Mouse (Mus musculus): ENCODE results near the gene Ltf. TPM values are rescaled to one million over a fixed set of nuclear protein-coding genes. Genes with fewer than 3 reads are reported as not detected.
A peak's percentile ranks its signal among the peaks of the same experiment; 100 is the strongest.

The Ltf gene
- total and polyA plus RNA-seq, 3 experiments = 0.11 TPM; not detected in 2

- Histone ChIP-seq H3K79me2 (ENCODE audit: control insufficient read depth, insufficient read depth, low read length, poor library complexity) (no peaks in the 10 kb centered on the region), H3K4me3 (ENCODE audit: control insufficient read depth in 1 of 2, insufficient read depth in 1 of 2, low read depth in 2 of 2, low read length in 2 of 2) (peak overlapping the region; percentile 29 to 58)
- TF ChIP-seq TCF12 (IDR thresholded peaks at IDR 0.05; ENCODE audit: low read depth, low read length) (peak; percentile 70), CHD2 (IDR thresholded peaks at IDR 0.05; ENCODE audit: low read length) (no peak), POLR2A (IDR thresholded peaks at IDR 0.05; ENCODE audit: control insufficient read depth in 1 of 2, insufficient read depth in 1 of 2, low read depth in 1 of 2, low read length in 2 of 2, poor library complexity in 1 of 2) (no peak), MAX (IDR thresholded peaks at IDR 0.05; ENCODE audit: low read length) (no peak), MYC (IDR thresholded peaks at IDR 0.05; ENCODE audit: low read depth, low read length) (0 out of 2 replicates have a peak, but pooled peaks have one; percentile 30), TBP (IDR thresholded peaks at IDR 0.05; ENCODE audit: low read depth, low read length) (no peak), NELFE (IDR thresholded peaks at IDR 0.05; ENCODE audit: low read depth, low read length) (0 out of 2 replicates have a peak, but pooled peaks have one; percentile 11), ETS1 (IDR thresholded peaks at IDR 0.05; ENCODE audit: low read depth, low read length) (peak; percentile 81), POLR2AphosphoS5 (IDR thresholded peaks at IDR 0.05; ENCODE audit: borderline replicate concordance, low read depth, low read length) (no peak), POLR2AphosphoS2 (IDR thresholded peaks at IDR 0.05; ENCODE audit: low read length) (no peak), SMC3 (IDR thresholded peaks at IDR 0.05; ENCODE audit: low read depth, low read length) (no peak), ZMIZ1 (IDR thresholded peaks at IDR 0.05; ENCODE audit: low read depth, low read length) (no peak), RAD21 (IDR thresholded peaks at IDR 0.05; ENCODE audit: low read depth, low read length) (no peak), MEF2A (IDR thresholded peaks at IDR 0.05; ENCODE audit: extremely low read depth, insufficient replicate concordance, low read depth, low read length, poor library complexity, severe bottlenecking) (no peak), USF2 (IDR thresholded peaks at IDR 0.05; ENCODE audit: borderline replicate concordance in 1 of 2, insufficient read depth in 1 of 2, low read depth in 1 of 2, low read length in 2 of 2) (no peak), TAL1 (IDR thresholded peaks at IDR 0.05; ENCODE audit: low read length) (no peak), ZNF384 (IDR thresholded peaks at IDR 0.05; ENCODE audit: low read depth, low read length) (no peak), MAFK (IDR thresholded peaks at IDR 0.05; ENCODE audit: borderline replicate concordance, low read depth, low read length) (no peak; the same call in 1 of the 2 replicates), JUND (IDR thresholded peaks at IDR 0.05; ENCODE audit: low read depth, low read length) (no peak), NRF1 (IDR thresholded peaks at IDR 0.05; ENCODE audit: insufficient read depth, low read depth, low read length, poor library complexity, severe bottlenecking) (no peak), GATA1 (IDR thresholded peaks at IDR 0.05; ENCODE audit: low read depth, low read length) (peak; percentile 72), ZC3H11A (IDR thresholded peaks at IDR 0.05; ENCODE audit: low read depth, low read length) (no peak), CTCF (IDR thresholded peaks at IDR 0.05 in 2 of 3, conservative IDR thresholded peaks at IDR 0.05 in 1 of 3; ENCODE audit: control insufficient read depth in 1 of 3, insufficient read depth in 1 of 3, low read depth in 2 of 3, low read length in 3 of 3, poor library complexity in 1 of 3, severe bottlenecking in 1 of 3) (no peak), USF1 (IDR thresholded peaks at IDR 0.05; ENCODE audit: low read depth, low read length) (no peak), GABPA (IDR thresholded peaks at IDR 0.05; ENCODE audit: low read depth, low read length) (no peak), CHD1 (IDR thresholded peaks at IDR 0.05; ENCODE audit: low read depth, low read length) (no peak), ZKSCAN1 (IDR thresholded peaks at IDR 0.05; ENCODE audit: low read depth, low read length) (no peak), SIN3A (IDR thresholded peaks at IDR 0.05; ENCODE audit: low read length) (peak; percentile 26; the same call in 1 of the 2 replicates), UBTF (IDR thresholded peaks at IDR 0.05; ENCODE audit: borderline replicate concordance, insufficient read depth, low read depth, low read length) (no peak), MYB (IDR thresholded peaks at IDR 0.05; ENCODE audit: low read depth, low read length) (no peak), ELF1 (IDR thresholded peaks at IDR 0.05; ENCODE audit: low read depth, low read length) (no peak), RCOR1 (IDR thresholded peaks at IDR 0.05; ENCODE audit: low read depth, low read length) (no peak; the same call in 1 of the 2 replicates), MXI1 (IDR thresholded peaks at IDR 0.05; ENCODE audit: low read depth, low read length) (0 out of 2 replicates have a peak, but pooled peaks have one; percentile 0), MAZ (IDR thresholded peaks at IDR 0.05; ENCODE audit: low read depth, low read length) (peak; percentile 69), KAT2A (conservative IDR thresholded peaks at IDR 0.05; ENCODE audit: low read depth, low read length) (no peak), E2F4 (IDR thresholded peaks at IDR 0.05; ENCODE audit: borderline replicate concordance, low read depth, low read length) (no peak), HCFC1 (IDR thresholded peaks at IDR 0.05; ENCODE audit: low read depth, low read length) (no peak)
Observed at GRCm38 (mm10) chr9:111086995-111087606, 68.0 kb downstream of the Ltf start.

More at GRCm38 (mm10) chr9:111086995-111087606, 68.0 kb downstream of the Ltf start:
- H3K36me3 ChIP-seq (ENCODE audit: control insufficient read depth in 1 of 2, insufficient read depth in 2 of 2, low read length in 2 of 2) = peaks cover 0 to 19% of the 10 kb centered on the region in 2 experiments; a peak in 2 of 4 replicates
- no peaks in the 10 kb centered on the region for H3K27me3 ChIP-seq (ENCODE audit: control insufficient read depth in 1 of 2, insufficient read depth in 2 of 2, low read length in 2 of 2)
- peaks cover 7 to 37% of the 10 kb centered on the region in 2 experiments for H3K4me1 ChIP-seq (ENCODE audit: control insufficient read depth in 1 of 2, insufficient read depth in 2 of 2, low read length in 2 of 2)
- H3K27ac ChIP-seq (ENCODE audit: control insufficient read depth, low read depth, low read length) = peak overlapping the region; percentile 62
- H3K9me3 ChIP-seq (replicated peaks; ENCODE audit: insufficient read depth, low read length) = no peaks in the 10 kb centered on the region
- DNase-seq (ENCODE audit: low read depth, low spot score) = peak; percentile 63
- peak overlapping the region; percentile 28; the same call in 1 of the 2 replicates for H3K9ac ChIP-seq (ENCODE audit: control insufficient read depth, low read depth, low read length, poor library complexity, severe bottlenecking)

Data from MEL (cell line).